Mouse (Mus musculus) embryonic fibroblast, embryonic 13.5 days (primary cell): ENCODE data around the gene Gramd1b.

Experiments used
- CTCF ChIP-seq: IDR thresholded peaks from 2 replicates; pipeline ENCODE4 v1.5.1; 2011; ENCODE audit warnings: mild to moderate bottlenecking, control low read depth, low read length, moderate library complexity, borderline replicate concordance; ENCODE audit not compliant: insufficient read depth
- POLR2A ChIP-seq: IDR thresholded peaks from 2 replicates; pipeline ENCODE4 v1.6.1; 2011; ENCODE audit warnings: low read depth, mild to moderate bottlenecking, control low read depth, low read length, moderate library complexity

DNA sequence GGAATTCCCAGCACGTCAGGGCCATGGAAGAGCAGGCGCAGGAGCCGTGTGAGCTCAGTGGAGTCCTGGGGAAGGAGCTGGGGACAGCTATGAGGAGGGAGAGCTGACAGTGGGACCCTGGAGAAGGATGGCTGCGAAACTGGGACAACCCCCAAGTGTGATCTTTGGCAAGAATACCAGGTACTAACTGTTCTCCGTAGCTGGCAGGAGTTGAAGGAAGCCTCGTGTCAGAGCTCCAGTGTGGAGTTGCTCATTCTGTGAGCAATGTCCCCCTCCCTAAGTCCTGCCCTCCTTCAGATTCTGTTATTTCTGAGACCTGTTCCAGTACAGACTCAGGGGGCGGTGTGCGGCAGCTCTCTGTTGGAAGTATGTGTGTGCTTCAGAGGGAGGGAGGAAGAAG is 36.9 kb upstream of the Gramd1b start:
- TF ChIP-seq CTCF: no peak
- TF ChIP-seq POLR2A: no peak
